Mouse (Mus musculus) liver, embryonic 14.5 days (tissue): Measurements from ENCODE around the gene Cpvl. TPM values are rescaled to one million over a fixed set of nuclear protein-coding genes. Genes with fewer than 3 reads are reported as not detected.
A peak's percentile ranks its signal among the peaks of the same experiment; 100 is the strongest.

ENCODE experiments used
- ATAC-seq: fragments of 200-750 bp; cut with Nextera tagmentation; 2 replicates; pipeline ENCODE4 v1.8.0; 2017; ENCODE audit warnings: moderate number of reproducible peaks, mild to moderate bottlenecking, moderate library complexity; ENCODE audit not compliant: insufficient read depth
- DNase-seq, 3 experiments: peaks; one replicate each; pipeline ENCODE4 v3.0.0-alpha.2; 2012 to 2013; ENCODE audit warnings: low read depth in 3 of 3, low spot score in 3 of 3
- H3K27ac ChIP-seq: fragments of 300-500 bp; sonication (generic); 2 replicates; pipeline ENCODE4 v1.5.1; 2014; ENCODE audit warnings: moderate library complexity, mild to moderate bottlenecking, control low read depth, inconsistent platforms
- H3K27me3 ChIP-seq: fragments of 300-500 bp; sonication (generic); 2 replicates; pipeline ENCODE4 v1.6.1; 2014; ENCODE audit warnings: mild to moderate bottlenecking, low read length, moderate library complexity; ENCODE audit not compliant: control insufficient read depth, insufficient read depth
- H3K36me3 ChIP-seq: fragments of 300-500 bp; sonication (generic); replicated peaks from 2 replicates; pipeline ENCODE4 v1.6.1; 2014; ENCODE audit warnings: low read depth; ENCODE audit not compliant: control insufficient read depth, insufficient read depth
- H3K4me1 ChIP-seq, 2 experiments: fragments of 200-500 bp in 1 of 2; fragments of 300-500 bp in 1 of 2; sonication (generic) in 1 of 2; replicated peaks; 2 replicates each; pipeline ENCODE4 v1.6.1; 2012 to 2014; ENCODE audit warnings: antibody characterized with exemption in 1 of 2, inconsistent platforms in 1 of 2, low read length in 1 of 2; ENCODE audit not compliant: control insufficient read depth in 2 of 2, insufficient read depth in 2 of 2
- H3K4me2 ChIP-seq: fragments of 300-500 bp; sonication (generic); 2 replicates; pipeline ENCODE4 v1.6.1; 2014; ENCODE audit warnings: low read depth, mild to moderate bottlenecking, control low read depth, moderate library complexity
- H3K4me3 ChIP-seq, 2 experiments: fragments of 200-500 bp in 1 of 2; fragments of 300-500 bp in 1 of 2; sonication (generic) in 1 of 2; 2 replicates each; pipeline ENCODE4 v1.5.1; 2012 to 2014; ENCODE audit warnings: low read depth in 2 of 2, low read length in 2 of 2, mild to moderate bottlenecking in 2 of 2, control low read depth in 1 of 2, inconsistent platforms in 1 of 2, moderate library complexity in 1 of 2; ENCODE audit not compliant: insufficient read depth in 1 of 2
- H3K9ac ChIP-seq: fragments of 300-500 bp; sonication (generic); replicated peaks from 2 replicates; pipeline ENCODE4 v1.6.1; 2014; ENCODE audit warnings: mild to moderate bottlenecking, control low read depth, moderate library complexity
- H3K9me3 ChIP-seq: fragments of 300-500 bp; sonication (generic); 2 replicates; pipeline ENCODE4 v1.6.1; 2016; ENCODE audit warnings: low read length, mixed read lengths; ENCODE audit not compliant: control insufficient read depth
- CTCF ChIP-seq: IDR thresholded peaks from 2 replicates; pipeline ENCODE4 v1.5.1; 2016; ENCODE audit warnings: antibody characterized with exemption, low read depth, control low read depth
- EP300 ChIP-seq: IDR thresholded peaks from 2 replicates; pipeline ENCODE4 v1.6.1; 2016; ENCODE audit warnings: antibody characterized with exemption, low read depth
- WGBS: fragments of 180-500 bp; shearing (Covaris S2); extraction: QIAGEN DNeasy Blood & Tissue Kit; methylation state at CpG from one replicate; pipeline ENCODE4 v1.1.7; 2014; ENCODE audit not compliant: insufficient replicate concordance; 5-methylcytosine and 5-hydroxymethylcytosine counted together
- polyA plus RNA-seq, 2 experiments: library from polyadenylated mRNA; depleted of rRNA in 1 of 2; stranded (reverse) in 1 of 2; unstranded in 1 of 2; fragments of >200 nt; fragmentation: Nextera tagmentation in 1 of 2; extraction: Ambion mirVana in 1 of 2; gene quantifications; 2 replicates each; pipeline versions ENCODE4 v1.2.1 to v1.2.3; 2012 to 2014

The Cpvl gene
- polyA plus RNA-seq, 2 experiments = not detected

- WGBS = 44% methylated on average over 4 of the region's 4 CpGs
- Histone ChIP-seq H3K4me1 (no peaks in the 10 kb centered on the region), H3K27me3 (no peaks in the 10 kb centered on the region), H3K4me3 (no peak overlapping the region), H3K9me3 (no peaks in the 10 kb centered on the region), H3K9ac (no peak overlapping the region), H3K36me3 (no peaks in the 10 kb centered on the region), H3K27ac (no peak overlapping the region), H3K4me2 (no peak overlapping the region)
- DNase-seq = no peak
- TF ChIP-seq CTCF (peak; percentile 17; the same call in 1 of the 2 replicates), EP300 (no peak)
- no peak for ATAC-seq
These were observed 48.6 kb downstream of the Cpvl start for GRCm38 (mm10) chr6:53929858-53930257.

GRCm38 (mm10) chr6:53926197-53926596 is 52.3 kb downstream of the Cpvl start:
- no peaks in the 10 kb centered on the region for H3K27me3 ChIP-seq
- H3K27ac ChIP-seq = no peak overlapping the region
- ATAC-seq = no peak
- no peaks in the 10 kb centered on the region for H3K4me1 ChIP-seq
- no peak for TF ChIP-seq CTCF
- TF ChIP-seq EP300 = no peak
- H3K4me3 ChIP-seq = no peak overlapping the region
- H3K9ac ChIP-seq = no peak overlapping the region
- H3K36me3 ChIP-seq = no peaks in the 10 kb centered on the region
- DNase-seq = no peak
- H3K9me3 ChIP-seq = no peaks in the 10 kb centered on the region
- H3K4me2 ChIP-seq = no peak overlapping the region
- 80% methylated on average over 2 of the region's 2 CpGs for WGBS

- TF ChIP-seq CTCF (no peak), EP300 (no peak)
- H3K27me3 ChIP-seq = no peaks in the 10 kb centered on the region
These were observed 53.3 kb downstream of the Cpvl start for GRCm38 (mm10) chr6:53925192-53925591.

GRCm38 (mm10) chr6:53920041-53920440 is 58.4 kb downstream of the Cpvl start:
- H3K4me3 ChIP-seq = no peak overlapping the region
- no peaks in the 10 kb centered on the region for H3K4me1 ChIP-seq
- H3K9ac ChIP-seq = no peak overlapping the region
- no peak overlapping the region for H3K27ac ChIP-seq
- ATAC-seq (no peak), DNase-seq (no peak)
- H3K27me3 ChIP-seq = no peaks in the 10 kb centered on the region
- 60% methylated on average over 7 of the region's 7 CpGs for WGBS
- H3K4me2 ChIP-seq = no peak overlapping the region
- no peaks in the 10 kb centered on the region for H3K9me3 ChIP-seq
- no peak for TF ChIP-seq CTCF
- no peak for TF ChIP-seq EP300
- H3K36me3 ChIP-seq = no peaks in the 10 kb centered on the region

More at GRCm38 (mm10) chr6:53925192-53925591, 53.3 kb downstream of the Cpvl start:
- H3K27ac ChIP-seq = no peak overlapping the region
- H3K9ac ChIP-seq = no peak overlapping the region
- no peak overlapping the region for H3K4me3 ChIP-seq
- H3K4me2 ChIP-seq = no peak overlapping the region
- 59% methylated on average over 8 of the region's 8 CpGs for WGBS
- H3K9me3 ChIP-seq = no peaks in the 10 kb centered on the region
- ATAC-seq (no peak), DNase-seq (no peak)
- no peaks in the 10 kb centered on the region for H3K36me3 ChIP-seq
- H3K4me1 ChIP-seq = no peaks in the 10 kb centered on the region

GRCm38 (mm10) chr6:53917026-53917558 is 61.4 kb downstream of the Cpvl start:
- 70% methylated on average over 6 of the region's 6 CpGs for WGBS
- Histone ChIP-seq H3K27ac (no peak overlapping the region), H3K9ac (no peak overlapping the region)

More at GRCm38 (mm10) chr6:53917026-53917558, 61.4 kb downstream of the Cpvl start:
- H3K36me3 ChIP-seq = no peaks in the 10 kb centered on the region
- no peaks in the 10 kb centered on the region for H3K4me1 ChIP-seq
- ATAC-seq = no peak
- H3K4me3 ChIP-seq = no peak overlapping the region
- TF ChIP-seq EP300 = no peak
- no peak overlapping the region for H3K4me2 ChIP-seq
- H3K27me3 ChIP-seq = no peaks in the 10 kb centered on the region
- DNase-seq = no peak
- H3K9me3 ChIP-seq = no peaks in the 10 kb centered on the region
